Mouse (Mus musculus): ENCODE results near the gene Esyt3.

DNA sequence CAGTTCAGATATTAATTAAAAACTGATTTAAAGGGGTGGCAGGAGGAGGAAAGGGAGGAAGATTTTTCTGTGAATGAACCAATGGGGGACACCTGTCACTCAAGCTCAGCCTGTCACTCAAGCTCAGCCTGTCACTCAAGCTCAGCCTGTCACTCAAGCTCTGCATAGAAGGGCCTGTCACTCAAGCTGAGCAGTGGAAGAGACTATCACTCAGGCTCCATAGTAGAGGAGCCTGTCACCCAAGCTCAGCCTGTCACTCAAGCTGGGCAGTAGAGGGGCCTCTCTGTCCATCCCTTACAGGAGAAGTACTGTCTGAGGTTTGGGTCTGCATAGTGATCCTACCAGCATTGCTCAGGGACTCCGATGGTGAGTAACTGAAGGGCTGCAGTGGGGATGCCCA lies 20.1 kb downstream of the Esyt3 start:
- no peak for TF ChIP-seq CTCF (IDR thresholded peaks at IDR 0.05; ENCODE audit: low read depth, low read length)
- TF ChIP-seq POLR2A (IDR thresholded peaks at IDR 0.05; ENCODE audit: extremely low read depth, insufficient read depth, low read length): no peak
